Mouse (Mus musculus): Measurements from ENCODE around the gene Gm20388. TPM values are rescaled to one million over a fixed set of nuclear protein-coding genes. Genes with fewer than 3 reads are reported as not detected.

The Gm20388 gene
- polyA plus RNA-seq, 1 experiment from 2014 or later: 7.4 TPM

DNA sequence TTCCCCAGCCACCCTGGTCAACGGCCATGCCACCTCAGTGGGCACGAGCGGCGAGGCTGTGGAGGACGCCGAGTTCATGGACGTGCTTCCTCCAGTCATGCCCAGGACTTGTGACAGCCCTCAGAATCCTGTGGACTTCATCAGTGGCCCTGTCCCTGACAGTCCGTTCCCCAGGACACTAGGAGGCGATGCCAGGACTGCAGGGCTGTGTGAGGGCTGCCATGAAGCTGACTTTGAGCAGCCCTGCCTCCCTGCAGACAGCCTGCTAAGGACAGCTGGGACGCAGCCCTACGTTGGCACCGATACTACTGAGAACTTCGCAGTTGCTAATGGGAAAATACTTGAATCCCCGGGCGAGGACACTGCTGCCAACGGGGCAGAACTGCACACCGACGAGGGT, 30.8 kb downstream of the Gm20388 start:
- Histone ChIP-seq H3K27me3 (no peaks in the 10 kb centered on the region), H3K4me2 (no peak overlapping the region), H3K4me1 (peaks cover 25% of the 10 kb centered on the region), H3K9ac (no peak overlapping the region), H3K36me3 (peaks cover 88% of the 10 kb centered on the region), H3K9me3 (replicated peaks) (no peaks in the 10 kb centered on the region), H3K4me3 (replicated peaks) (no peak overlapping the region), H3K27ac (no peak overlapping the region)
- ATAC-seq (replicated peaks; ENCODE audit: low FRiP score): no peak
- WGBS: 92% methylated on average over 18 of the region's 18 CpGs

DNA sequence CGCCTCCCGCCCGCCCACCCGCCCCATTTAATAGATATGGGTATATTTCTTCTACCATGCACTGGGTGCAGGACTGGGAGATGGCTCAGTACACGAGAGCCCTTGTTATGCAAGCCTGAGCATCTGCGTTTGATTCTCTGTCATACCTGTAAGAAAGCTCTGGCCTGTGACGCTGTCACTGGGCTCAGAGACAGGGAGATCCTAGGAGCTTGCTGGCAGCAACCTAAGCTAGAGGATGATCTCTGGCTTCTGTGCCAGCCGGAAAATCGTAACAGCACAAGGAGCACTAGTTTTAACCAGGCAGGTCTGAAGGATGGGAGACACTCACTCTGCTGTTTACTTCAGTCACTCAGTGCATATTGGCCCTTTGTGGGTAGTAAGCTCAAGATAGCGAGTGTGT, 33.0 kb downstream of the Gm20388 start:
- Histone ChIP-seq H3K9ac (no peak overlapping the region), H3K9me3 (replicated peaks) (no peaks in the 10 kb centered on the region), H3K4me3 (replicated peaks) (no peak overlapping the region), H3K4me1 (peaks cover 25% of the 10 kb centered on the region), H3K36me3 (peaks cover 89% of the 10 kb centered on the region), H3K4me2 (no peak overlapping the region), H3K27me3 (no peaks in the 10 kb centered on the region), H3K27ac (0 out of 2 replicates have a peak overlapping the region, but pooled peaks have one; percentile 20)
- ATAC-seq (replicated peaks; ENCODE audit: low FRiP score): no peak
- 71% methylated on average over 10 of the region's 10 CpGs for whole genome bisulfite sequencing

DNA sequence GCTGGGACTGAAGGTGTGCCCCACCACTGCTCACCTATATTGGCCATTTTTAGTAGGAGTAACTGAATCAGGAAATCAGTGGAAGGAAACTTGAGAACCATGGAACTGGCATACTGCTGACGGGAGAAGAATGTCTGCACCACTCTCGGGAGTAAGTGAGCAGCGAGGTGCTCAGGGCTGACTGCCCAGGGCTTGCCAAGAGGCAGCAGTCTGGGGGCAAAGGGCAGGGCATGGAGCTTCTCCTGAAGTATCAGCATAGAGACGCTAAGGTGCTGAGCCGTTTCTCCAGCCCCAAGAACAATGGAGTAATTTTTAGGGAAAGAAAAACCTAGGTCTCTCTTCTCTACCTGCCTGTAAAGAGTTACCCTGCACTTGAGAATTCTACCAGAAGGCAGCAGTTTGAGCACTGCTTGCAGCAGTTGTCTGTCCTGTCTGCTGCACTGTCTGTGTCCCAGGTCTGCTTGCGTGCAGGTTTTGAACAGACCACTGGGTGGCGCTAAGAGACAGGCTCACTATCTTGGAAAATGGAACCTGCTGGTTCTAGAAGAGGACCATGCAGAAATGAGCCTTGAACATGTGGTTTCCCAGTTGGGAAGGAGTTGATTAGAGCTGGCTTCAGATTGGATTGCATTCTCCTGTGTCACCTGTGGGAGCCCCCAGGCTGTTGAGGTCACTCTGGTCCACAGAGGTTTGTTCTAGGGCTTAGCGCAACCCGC, 33.6 kb downstream of the Gm20388 start:
- peaks cover 25% of the 10 kb centered on the region for H3K4me1 ChIP-seq
- 48% methylated on average over 9 of the region's 9 CpGs for WGBS
- ATAC-seq (replicated peaks; ENCODE audit: low FRiP score): peak; percentile 67

DNA sequence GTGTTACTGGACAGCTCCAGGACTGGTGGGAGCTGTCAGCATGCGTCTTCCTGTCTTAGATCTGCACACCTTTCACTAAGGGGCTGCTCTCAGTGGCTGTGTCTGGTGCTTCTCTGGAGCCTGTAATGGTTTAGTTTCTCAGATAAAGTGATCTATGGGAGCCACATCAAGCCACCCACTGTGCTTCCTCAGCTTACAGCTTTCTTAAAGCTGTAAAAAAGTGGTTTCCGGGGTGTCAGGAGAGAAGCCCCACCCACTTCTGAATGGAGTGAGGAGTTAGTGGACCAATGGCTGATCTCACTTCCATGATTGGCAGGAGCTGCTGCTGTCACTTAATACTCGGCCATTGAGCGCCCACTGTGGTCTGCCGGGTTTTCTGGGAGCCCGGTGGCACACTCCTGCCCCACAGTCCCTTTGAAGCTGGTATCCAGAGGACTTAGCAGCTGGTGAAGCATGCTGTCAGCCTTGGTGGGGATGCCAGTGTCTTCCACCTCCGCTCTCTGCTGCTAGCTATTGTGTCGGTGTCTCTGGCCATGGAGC, 35.8 kb downstream of the Gm20388 start:
- H3K4me1 ChIP-seq: peaks cover 25% of the 10 kb centered on the region
- peaks cover 96% of the 10 kb centered on the region for H3K36me3 ChIP-seq
- WGBS: 68% methylated on average over 8 of the region's 8 CpGs
- H3K9ac ChIP-seq: no peak overlapping the region
- ATAC-seq (replicated peaks; ENCODE audit: low FRiP score): no peak
- no peaks in the 10 kb centered on the region for H3K9me3 ChIP-seq (replicated peaks)
- H3K4me2 ChIP-seq: no peak overlapping the region
- H3K27ac ChIP-seq: no peak overlapping the region
- no peak overlapping the region for H3K4me3 ChIP-seq (replicated peaks)
- H3K27me3 ChIP-seq: no peaks in the 10 kb centered on the region

More for the DNA sequence above, 33.6 kb downstream of the Gm20388 start:
- Histone ChIP-seq H3K27ac (0 out of 2 replicates have a peak overlapping the region, but pooled peaks have one; percentile 20), H3K4me2 (no peak overlapping the region), H3K9ac (no peak overlapping the region), H3K36me3 (peaks cover 92% of the 10 kb centered on the region), H3K9me3 (replicated peaks) (no peaks in the 10 kb centered on the region), H3K4me3 (replicated peaks) (no peak overlapping the region), H3K27me3 (no peaks in the 10 kb centered on the region)

DNA sequence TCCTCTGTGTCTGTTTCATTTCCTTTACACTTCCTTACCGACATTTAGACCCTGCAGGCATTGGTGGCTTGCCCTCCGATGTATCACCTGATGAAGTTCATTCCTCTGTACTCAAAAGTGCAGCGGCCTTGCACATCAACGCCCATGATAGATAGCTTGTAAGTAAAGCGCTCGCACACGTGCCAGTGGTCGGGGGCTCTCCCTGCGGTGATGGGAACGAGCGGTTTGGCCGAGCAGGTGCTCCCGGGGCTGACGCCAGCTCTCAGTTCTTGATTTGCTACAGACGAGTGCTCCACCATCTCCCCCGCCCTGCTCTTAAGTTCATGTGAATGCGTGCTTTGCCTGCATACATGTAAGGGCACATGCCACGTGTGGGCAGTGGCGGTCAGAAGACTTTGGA, 37.0 kb downstream of the Gm20388 start:
- H3K4me2 ChIP-seq: no peak overlapping the region
- H3K27ac ChIP-seq: no peak overlapping the region
- 80% methylated on average over 19 of the region's 19 CpGs for WGBS
- H3K36me3 ChIP-seq: peaks cover 96% of the 10 kb centered on the region
- no peaks in the 10 kb centered on the region for H3K9me3 ChIP-seq (replicated peaks)
- H3K4me3 ChIP-seq (replicated peaks): no peak overlapping the region
- peaks cover 32% of the 10 kb centered on the region for H3K4me1 ChIP-seq
- no peaks in the 10 kb centered on the region for H3K27me3 ChIP-seq
- no peak for ATAC-seq (replicated peaks; ENCODE audit: low FRiP score)
- H3K9ac ChIP-seq: no peak overlapping the region

DNA sequence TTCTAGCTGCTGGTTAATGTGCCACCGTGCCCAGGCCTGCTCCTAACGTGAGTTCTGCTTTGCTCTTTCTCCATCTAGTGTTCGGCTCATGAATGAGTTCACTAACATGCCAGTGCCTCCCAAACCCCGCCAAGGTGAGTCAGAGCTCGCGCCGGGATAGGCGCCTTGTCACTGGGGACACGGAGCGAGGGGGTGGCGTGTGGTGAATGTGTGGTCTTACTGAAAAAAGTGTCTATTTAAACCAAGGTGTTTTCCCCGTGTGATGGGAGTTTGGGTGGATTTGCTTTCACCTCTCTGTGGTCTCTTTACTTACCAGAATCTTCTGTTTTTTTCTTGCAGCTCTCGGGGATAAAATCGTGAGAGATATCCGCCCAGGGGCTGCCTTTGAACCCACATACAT, 37.7 kb downstream of the Gm20388 start:
- no peak overlapping the region for H3K9ac ChIP-seq
- H3K27me3 ChIP-seq: no peaks in the 10 kb centered on the region
- H3K27ac ChIP-seq: no peak overlapping the region
- peaks cover 28% of the 10 kb centered on the region for H3K4me1 ChIP-seq
- no peak for ATAC-seq (replicated peaks; ENCODE audit: low FRiP score)
- WGBS: 86% methylated on average over 15 of the region's 15 CpGs
- no peaks in the 10 kb centered on the region for H3K9me3 ChIP-seq (replicated peaks)
- H3K4me3 ChIP-seq (replicated peaks): no peak overlapping the region
- no peak overlapping the region for H3K4me2 ChIP-seq
- peaks cover 96% of the 10 kb centered on the region for H3K36me3 ChIP-seq

DNA sequence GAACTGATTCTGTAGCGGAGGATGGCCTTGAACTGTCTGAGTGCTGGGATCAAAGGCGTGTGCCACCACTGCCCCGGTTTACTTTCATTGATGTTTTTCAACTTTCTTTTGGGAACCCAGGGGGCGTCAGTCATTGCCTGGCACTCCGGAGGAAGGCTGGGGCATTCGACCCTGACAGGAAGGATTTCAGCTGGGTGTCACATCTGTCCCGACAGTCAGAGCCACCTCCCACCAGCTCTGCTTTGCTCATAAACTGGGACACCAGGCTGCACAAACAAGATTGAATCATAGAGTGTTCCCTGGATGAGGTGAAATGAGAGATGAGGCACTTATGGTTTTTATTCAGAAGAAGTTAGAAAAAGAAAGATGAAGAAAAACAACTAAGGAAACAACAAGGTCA, 41.6 kb downstream of the Gm20388 start:
- ATAC-seq (replicated peaks; ENCODE audit: low FRiP score): no peak
- peaks cover 98% of the 10 kb centered on the region for H3K36me3 ChIP-seq
- H3K27ac ChIP-seq: no peak overlapping the region
- H3K4me1 ChIP-seq: peaks cover 7% of the 10 kb centered on the region
- H3K27me3 ChIP-seq: no peaks in the 10 kb centered on the region
- no peak overlapping the region for H3K9ac ChIP-seq
- H3K4me2 ChIP-seq: no peak overlapping the region
- 29% methylated on average over 7 of the region's 7 CpGs for WGBS
- no peaks in the 10 kb centered on the region for H3K9me3 ChIP-seq (replicated peaks)
- no peak overlapping the region for H3K4me3 ChIP-seq (replicated peaks)

DNA sequence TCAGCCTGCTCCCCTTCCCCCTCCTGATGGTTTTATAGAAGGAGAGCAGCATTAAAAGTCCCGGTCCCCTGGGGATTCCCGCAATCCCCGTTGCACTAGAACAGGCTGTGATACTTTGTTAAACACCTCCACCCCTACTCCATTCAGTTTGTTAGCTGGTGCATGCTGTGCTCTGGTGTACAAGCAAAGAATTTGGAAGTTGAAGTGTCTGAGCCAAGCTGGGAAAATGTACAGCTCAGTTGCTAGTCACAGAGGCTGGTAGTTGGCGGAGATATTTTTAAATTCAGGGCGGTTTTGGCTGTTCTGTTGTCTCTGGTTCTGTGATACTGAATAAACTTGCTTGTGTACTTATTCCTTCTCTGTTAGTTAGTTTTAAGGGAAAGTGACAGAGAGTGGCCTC, 42.1 kb downstream of the Gm20388 start:
- Histone ChIP-seq H3K9ac (no peak overlapping the region), H3K36me3 (peaks cover 98% of the 10 kb centered on the region), H3K4me2 (no peak overlapping the region), H3K9me3 (replicated peaks) (no peaks in the 10 kb centered on the region), H3K27me3 (no peaks in the 10 kb centered on the region), H3K4me1 (peaks cover 7% of the 10 kb centered on the region), H3K4me3 (replicated peaks) (no peak overlapping the region), H3K27ac (no peak overlapping the region)
- WGBS: 54% methylated on average over 5 of the region's 5 CpGs
- ATAC-seq (replicated peaks; ENCODE audit: low FRiP score): no peak

DNA sequence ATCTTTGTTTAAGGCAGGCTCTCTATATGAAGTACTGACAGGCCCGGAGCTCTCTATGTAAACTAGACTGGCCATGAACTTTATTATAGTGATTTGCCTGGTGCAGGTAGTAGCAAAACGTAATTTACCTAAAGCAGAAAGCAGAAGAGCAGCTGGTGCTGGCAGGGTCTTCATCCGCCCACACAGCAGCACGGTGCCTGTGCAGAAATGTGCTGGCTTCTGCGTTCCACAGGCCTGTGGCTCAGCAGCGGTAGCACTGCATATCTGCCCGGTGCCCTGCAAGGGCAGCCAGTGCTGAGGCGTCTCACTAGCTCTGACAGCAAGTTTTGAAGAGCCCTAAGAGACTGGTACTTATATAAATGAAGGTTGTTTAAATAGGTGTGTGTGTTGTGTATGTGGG, 44.7 kb downstream of the Gm20388 start:
- no peaks in the 10 kb centered on the region for H3K9me3 ChIP-seq (replicated peaks)
- H3K4me1 ChIP-seq: peaks cover 7% of the 10 kb centered on the region
- H3K9ac ChIP-seq: no peak overlapping the region
- no peak overlapping the region for H3K4me2 ChIP-seq
- H3K36me3 ChIP-seq: peaks cover 90% of the 10 kb centered on the region
- 88% methylated on average over 8 of the region's 8 CpGs for WGBS
- no peaks in the 10 kb centered on the region for H3K27me3 ChIP-seq
- no peak overlapping the region for H3K27ac ChIP-seq
- no peak overlapping the region for H3K4me3 ChIP-seq (replicated peaks)
- ATAC-seq (replicated peaks; ENCODE audit: low FRiP score): no peak

DNA sequence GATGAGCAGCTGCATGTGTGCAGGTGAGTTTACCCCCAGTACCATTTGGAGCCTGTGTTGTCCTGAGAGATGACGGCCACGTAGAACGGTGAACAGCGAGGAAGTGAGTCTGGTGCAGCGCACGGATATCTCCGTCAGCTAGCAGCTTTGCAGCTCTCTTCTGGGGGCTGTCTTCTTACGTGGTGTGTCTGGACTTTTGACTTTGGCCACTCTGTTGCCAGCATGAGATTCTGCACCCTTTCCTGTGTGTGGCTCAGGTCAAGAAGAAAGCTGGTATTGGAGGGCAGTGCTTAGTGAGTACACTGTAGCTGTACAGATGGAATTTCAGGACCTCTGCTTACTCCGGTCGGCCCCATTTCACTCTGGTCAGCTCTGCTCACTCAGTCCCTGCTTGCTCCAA, 47.4 kb downstream of the Gm20388 start:
- 90% methylated on average over 10 of the region's 10 CpGs for WGBS
- Histone ChIP-seq H3K4me2 (no peak overlapping the region), H3K36me3 (peaks cover 62% of the 10 kb centered on the region), H3K4me1 (no peaks in the 10 kb centered on the region), H3K9ac (no peak overlapping the region), H3K27ac (no peak overlapping the region), H3K4me3 (replicated peaks) (no peak overlapping the region), H3K27me3 (no peaks in the 10 kb centered on the region), H3K9me3 (replicated peaks) (no peaks in the 10 kb centered on the region)
- ATAC-seq (replicated peaks; ENCODE audit: low FRiP score): no peak

DNA sequence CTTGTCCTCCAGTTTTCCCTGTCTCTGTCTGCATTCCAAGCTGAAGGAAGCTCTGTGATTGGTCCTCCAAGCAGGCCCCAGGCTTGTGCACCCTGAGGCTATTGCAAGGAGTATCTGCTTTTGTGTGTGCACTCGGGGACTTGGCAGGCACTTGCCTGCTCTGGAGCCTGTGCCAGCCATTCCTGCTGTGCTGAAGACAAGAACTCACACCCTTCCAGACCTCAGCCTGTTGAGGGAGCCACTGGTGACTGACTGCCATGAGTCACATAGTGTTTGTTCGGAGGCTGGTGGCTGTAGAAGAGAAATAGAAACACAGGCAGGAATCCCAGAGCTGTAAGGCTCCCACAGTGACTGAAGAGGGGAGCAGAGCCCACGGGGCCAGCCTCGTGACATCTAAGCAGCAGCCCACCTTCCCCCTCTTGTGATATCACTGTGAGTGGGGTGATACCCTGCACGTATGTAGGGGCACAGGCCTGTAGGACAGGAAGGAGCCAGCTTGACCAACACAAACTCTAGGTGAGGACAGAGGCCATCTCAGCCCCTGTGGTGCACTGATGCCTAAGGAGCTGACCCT, 50.0 kb downstream of the Gm20388 start:
- no peak overlapping the region for H3K27ac ChIP-seq
- H3K9me3 ChIP-seq (replicated peaks): no peaks in the 10 kb centered on the region
- no peak overlapping the region for H3K9ac ChIP-seq
- H3K4me2 ChIP-seq: no peak overlapping the region
- H3K27me3 ChIP-seq: no peaks in the 10 kb centered on the region
- peaks cover 37% of the 10 kb centered on the region for H3K36me3 ChIP-seq
- 63% methylated on average over 5 of the region's 5 CpGs for whole genome bisulfite sequencing
- no peaks in the 10 kb centered on the region for H3K4me1 ChIP-seq
- H3K4me3 ChIP-seq (replicated peaks): no peak overlapping the region
- ATAC-seq (replicated peaks; ENCODE audit: low FRiP score): no peak; the same call in 1 of the 2 replicates

DNA sequence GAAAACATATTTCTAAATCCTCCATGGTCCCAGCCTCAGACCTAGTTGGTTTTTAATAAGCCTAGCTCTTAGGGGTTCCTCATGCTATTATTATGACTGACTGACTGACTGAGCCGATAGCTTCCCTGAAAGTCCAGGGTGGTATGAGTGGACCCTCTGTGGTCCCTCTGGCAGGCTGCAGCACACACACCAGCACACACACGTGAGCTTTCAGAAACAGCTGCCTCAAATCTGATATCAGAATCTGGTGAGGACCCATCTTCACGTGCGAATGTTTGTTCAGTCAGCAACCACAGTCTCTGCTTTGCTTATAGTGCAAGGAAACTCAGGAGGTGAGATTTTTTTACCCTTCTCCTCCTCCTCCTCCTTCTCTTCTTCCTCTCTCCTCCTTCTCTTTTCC, 54.2 kb downstream of the Gm20388 start:
- no peaks in the 10 kb centered on the region for H3K4me1 ChIP-seq
- no peak overlapping the region for H3K9ac ChIP-seq
- no peaks in the 10 kb centered on the region for H3K27me3 ChIP-seq
- no peak overlapping the region for H3K4me2 ChIP-seq
- H3K9me3 ChIP-seq (replicated peaks): peaks cover 6% of the 10 kb centered on the region; the same call in 1 of the 2 replicates
- H3K4me3 ChIP-seq (replicated peaks): no peak overlapping the region
- no peak for ATAC-seq (replicated peaks; ENCODE audit: low FRiP score)
- H3K27ac ChIP-seq: no peak overlapping the region
- 68% methylated on average over 4 of the region's 4 CpGs for WGBS
- H3K36me3 ChIP-seq: no peaks in the 10 kb centered on the region
